Mouse (Mus musculus): ENCODE results near the gene Gm7358.
"Not testable (repeated sequence)": the region's sequence is repeated elsewhere in the genome, so short reads cannot be mapped to it uniquely, and the experiment has no call there.

The Gm7358 gene

GRCm38 (mm10) chr17:14059431-14059830 is at the start of gene Gm7358:
Gene Gm7358 (minus strand): TSS chr17:14059531.
- DNase-seq (ENCODE audit: low read depth in 2 of 2, low spot score in 2 of 2), result not testable (repeated sequence)

GRCm38 (mm10) chr17:14103018-14103417 is 43.7 kb upstream of the Gm7358 start:
- not testable (repeated sequence) for DNase-seq (ENCODE audit: low read depth in 2 of 2, low spot score in 2 of 2)

GRCm38 (mm10) chr17:14101446-14101980 is 42.2 kb upstream of the Gm7358 start:
- DNase-seq (ENCODE audit: low read depth in 2 of 2, low spot score in 2 of 2), result not testable (repeated sequence)

GRCm38 (mm10) chr17:14099886-14100285 is 40.6 kb upstream of the Gm7358 start:
- not testable (repeated sequence) for DNase-seq (ENCODE audit: low read depth in 2 of 2, low spot score in 2 of 2)

GRCm38 (mm10) chr17:14094165-14094564 is 34.8 kb upstream of the Gm7358 start:
- not testable (repeated sequence) for DNase-seq (ENCODE audit: low read depth in 2 of 2, low spot score in 2 of 2)

- DNase-seq (ENCODE audit: low read depth in 2 of 2, low spot score in 2 of 2), result not testable (repeated sequence)
Measured at GRCm38 (mm10) chr17:14086629-14087028, 27.3 kb upstream of the Gm7358 start.

- DNase-seq (ENCODE audit: low read depth in 2 of 2, low spot score in 2 of 2), result not testable (repeated sequence)
Measured at GRCm38 (mm10) chr17:14041880-14042279, 17.5 kb downstream of the Gm7358 start.

- DNase-seq (ENCODE audit: low read depth in 2 of 2, low spot score in 2 of 2), result not testable (repeated sequence)
Measured at GRCm38 (mm10) chr17:14037012-14037411, 22.3 kb downstream of the Gm7358 start.

- not testable (repeated sequence) for DNase-seq (ENCODE audit: low read depth in 2 of 2, low spot score in 2 of 2)
Measured at GRCm38 (mm10) chr17:14036113-14036512, 23.2 kb downstream of the Gm7358 start.

All from CD8-positive naive resting alpha-beta T cell, adult 2 months (primary cell).